Mouse (Mus musculus): Measurements from ENCODE around the gene Lurap1l.

Gene Lurap1l

DNA sequence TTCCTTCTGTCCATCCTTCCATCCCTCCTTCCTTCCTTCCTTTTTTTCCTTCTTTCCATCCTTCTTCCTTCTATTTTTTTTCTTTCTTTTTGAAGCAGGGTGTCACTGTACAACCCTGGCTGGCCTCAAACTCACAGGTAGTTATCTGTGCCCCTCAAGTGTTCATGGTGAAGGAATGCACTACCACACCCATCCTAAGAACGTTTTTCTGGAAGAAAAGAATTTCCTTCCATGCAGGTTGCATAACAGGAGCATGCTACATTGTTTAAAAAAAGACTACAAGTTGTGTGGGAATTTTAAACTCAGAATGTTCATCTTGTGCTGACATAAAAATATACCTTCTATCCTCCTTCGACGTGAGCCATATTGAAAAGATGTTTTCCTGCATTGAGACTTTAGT, 7.4 kb downstream of the Lurap1l start:
- no peak for DNase-seq (ENCODE audit: low read depth, low spot score)

GRCm38 (mm10) chr4:80918526-80919129, 8.2 kb downstream of the Lurap1l start:
- DNase-seq (ENCODE audit: low read depth, low spot score): no peak

DNA sequence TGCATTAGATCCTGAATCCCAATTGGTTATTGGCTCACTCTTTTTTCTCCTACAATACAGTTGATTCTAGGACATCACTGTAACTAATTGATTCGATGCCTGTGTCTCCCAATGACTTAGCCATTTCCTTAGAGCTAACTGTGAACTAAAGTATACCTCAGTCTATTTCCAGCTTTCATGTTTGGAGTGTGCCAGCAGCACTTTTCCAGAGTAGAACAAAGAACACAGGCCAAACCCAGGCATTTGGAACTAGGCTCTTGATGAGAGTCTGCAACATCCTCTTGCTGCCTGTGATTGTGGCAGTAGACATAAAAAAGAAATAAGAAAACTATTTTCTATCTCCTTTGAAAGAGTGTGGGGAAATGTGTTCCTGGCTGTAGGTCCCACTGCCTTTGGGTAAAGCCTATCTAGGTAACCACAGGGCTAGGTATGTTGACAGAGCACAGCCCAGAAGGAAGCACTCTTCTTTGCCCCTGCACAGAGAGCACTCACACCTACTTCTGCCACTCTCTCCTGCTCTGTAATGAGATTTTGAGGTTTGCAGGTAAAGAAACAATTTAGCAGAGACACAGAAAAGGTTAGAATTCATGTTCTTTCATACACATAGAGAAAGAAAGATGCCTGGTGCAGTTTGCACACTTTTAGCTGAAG, 8.9 kb downstream of the Lurap1l start:
- no peak for DNase-seq (ENCODE audit: low read depth, low spot score)

DNA sequence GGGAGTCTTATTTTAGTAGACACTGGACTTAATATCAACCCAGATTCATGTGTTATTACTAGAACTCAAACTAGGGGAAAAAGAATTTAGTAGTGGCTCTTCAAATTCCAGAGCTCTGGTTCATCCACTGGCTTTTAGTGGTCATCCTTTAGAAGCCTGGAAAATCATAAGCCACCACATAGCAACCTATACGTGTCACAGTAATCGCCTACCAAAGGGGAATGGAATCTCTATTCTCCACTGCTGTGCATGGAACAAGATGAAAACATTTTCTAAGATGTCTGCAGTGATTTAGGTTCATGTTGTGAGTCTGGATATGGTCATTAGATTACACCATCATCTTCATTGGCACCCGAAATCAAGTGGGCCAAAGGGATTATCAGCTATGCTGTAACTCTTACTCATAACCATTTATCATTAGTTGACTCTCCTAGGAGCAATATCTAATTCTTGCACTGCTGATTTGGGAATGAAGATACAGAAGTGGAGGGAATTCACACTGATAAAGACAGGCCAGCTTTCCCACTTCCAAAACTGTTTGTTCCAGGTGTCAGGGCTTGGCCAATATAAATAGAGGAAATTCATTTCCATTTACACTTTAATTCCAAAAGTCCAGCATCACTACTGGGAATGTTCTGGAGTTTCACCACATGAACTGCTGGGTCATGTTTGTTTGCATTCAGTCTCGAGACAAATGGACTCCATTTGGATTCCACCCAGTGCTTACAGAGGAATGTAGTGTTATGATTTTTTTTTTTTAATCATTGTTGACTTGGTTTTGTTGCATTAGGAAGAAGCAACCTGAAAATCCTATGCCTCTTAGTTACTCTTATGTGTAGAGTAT, 11.4 kb downstream of the Lurap1l start:
- DNase-seq (ENCODE audit: low read depth, low spot score): no peak

DNA sequence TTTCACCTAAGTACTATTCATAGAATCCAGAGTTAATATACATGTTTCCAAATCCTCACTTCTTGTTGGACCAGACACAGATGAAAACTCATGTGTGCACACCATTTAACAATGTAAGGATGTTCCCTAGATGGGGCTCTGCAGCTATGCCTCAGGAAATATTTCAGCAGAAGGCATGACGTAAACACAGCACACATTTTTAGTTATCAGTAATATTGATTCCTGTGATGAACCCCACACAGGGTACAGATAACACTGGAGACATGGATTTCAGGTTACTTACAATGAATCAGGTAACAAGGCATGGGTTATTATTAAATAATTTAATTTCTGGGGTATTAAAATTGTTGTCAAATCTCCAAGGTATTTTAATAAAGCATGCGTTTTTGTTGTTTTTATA, 12.2 kb downstream of the Lurap1l start:
- no peak for DNase-seq (ENCODE audit: low read depth, low spot score)

DNA sequence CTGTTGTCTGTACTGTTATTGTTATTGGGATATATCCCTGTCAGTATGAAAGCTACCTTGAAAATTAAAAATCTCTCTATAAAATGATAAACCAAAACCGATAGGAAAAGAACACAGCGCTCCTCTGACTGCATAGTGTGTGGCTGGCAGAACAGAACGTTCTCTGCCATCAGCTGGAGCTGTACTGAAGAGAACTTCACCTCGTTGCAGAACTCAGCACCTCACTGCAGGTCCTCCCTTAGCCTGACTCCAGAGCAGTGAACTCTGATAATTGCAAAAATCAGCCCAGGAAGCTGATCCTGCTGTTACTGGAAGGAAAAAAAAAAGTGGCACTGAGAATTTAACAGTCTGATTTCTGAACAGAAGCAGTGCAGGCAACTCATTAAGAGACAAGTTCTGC, 14.4 kb downstream of the Lurap1l start:
- DNase-seq (ENCODE audit: low read depth, low spot score): no peak

- no peak for DNase-seq (ENCODE audit: low read depth, low spot score)
These were observed 15.5 kb downstream of the Lurap1l start for GRCm38 (mm10) chr4:80925752-80926519.

- no peak for DNase-seq (ENCODE audit: low read depth, low spot score)
These were observed 24.3 kb downstream of the Lurap1l start for GRCm38 (mm10) chr4:80934749-80935148.

- DNase-seq (ENCODE audit: low read depth, low spot score): no peak
These were observed 28.7 kb downstream of the Lurap1l start for GRCm38 (mm10) chr4:80939115-80939514.

GRCm38 (mm10) chr4:80940946-80941345, 30.5 kb downstream of the Lurap1l start:
- DNase-seq (ENCODE audit: low read depth, low spot score): no peak

DNA sequence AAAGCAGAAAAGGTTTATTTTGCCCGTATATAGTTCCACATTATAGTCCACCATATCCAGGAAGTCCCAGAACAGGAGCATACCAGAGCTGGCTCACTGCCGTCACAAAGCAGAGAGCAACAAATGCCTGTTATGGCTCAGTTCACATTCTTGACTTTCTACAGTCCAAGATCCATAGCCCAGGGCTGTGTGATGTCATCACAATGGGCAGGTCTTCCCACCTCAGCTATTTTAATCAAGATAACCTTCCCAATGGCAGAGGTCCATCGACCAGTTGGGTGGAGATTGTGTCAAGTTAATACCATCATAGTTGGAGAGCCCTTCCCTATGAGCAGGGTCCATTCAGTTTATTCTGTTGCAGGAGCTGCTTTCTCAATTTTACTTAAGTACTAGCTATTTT, 31.5 kb downstream of the Lurap1l start:
- no peak for DNase-seq (ENCODE audit: low read depth, low spot score)

DNA sequence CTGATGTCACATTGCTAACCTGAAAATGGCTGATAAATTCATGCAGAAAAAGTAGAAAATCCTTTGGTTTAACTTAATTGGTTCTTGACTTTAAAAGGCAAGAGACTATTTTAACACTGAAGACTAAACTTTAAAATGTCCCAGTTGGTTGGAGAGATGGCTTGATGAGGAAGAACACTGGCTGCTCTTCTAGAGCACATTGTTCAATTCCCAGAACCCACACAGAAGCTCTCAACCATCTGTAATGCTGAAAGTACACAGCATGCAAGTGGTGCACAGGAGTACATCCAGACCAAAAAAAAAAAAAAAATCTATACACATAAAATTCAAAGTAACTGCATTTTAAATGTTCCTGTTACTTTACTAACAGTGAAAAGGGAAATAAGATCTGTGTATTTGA, 34.2 kb downstream of the Lurap1l start:
- DNase-seq (ENCODE audit: low read depth, low spot score): no peak

GRCm38 (mm10) chr4:80949110-80949509, 38.7 kb downstream of the Lurap1l start:
- no peak for DNase-seq (ENCODE audit: low read depth, low spot score)

DNA sequence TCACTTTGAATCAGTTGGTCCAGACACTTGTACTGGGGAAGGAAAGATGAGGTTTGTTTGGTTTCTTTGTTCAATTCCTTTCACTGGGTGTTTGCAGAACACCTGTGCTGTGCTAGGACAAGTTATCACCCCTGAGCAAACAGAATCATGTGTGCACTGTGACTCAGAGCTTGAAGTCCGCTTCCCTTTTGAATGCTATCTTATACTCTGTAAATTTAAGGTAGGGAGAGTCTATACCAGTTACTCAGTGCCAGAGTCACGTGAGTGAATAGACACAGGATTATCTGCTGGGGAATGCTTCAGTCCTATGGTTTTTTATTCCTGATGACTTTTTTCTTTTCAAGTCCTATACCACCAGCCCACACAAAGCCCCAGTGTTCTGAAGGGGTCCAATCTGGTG, 39.3 kb downstream of the Lurap1l start:
- DNase-seq (ENCODE audit: low read depth, low spot score): no peak

GRCm38 (mm10) chr4:80950280-80950781, 39.9 kb downstream of the Lurap1l start:
- no peak for DNase-seq (ENCODE audit: low read depth, low spot score)

GRCm38 (mm10) chr4:80952653-80953052, 42.2 kb downstream of the Lurap1l start:
- no peak for DNase-seq (ENCODE audit: low read depth, low spot score)

- no peak for DNase-seq (ENCODE audit: low read depth, low spot score)
These were observed 45.5 kb downstream of the Lurap1l start for GRCm38 (mm10) chr4:80955942-80956341.

DNA sequence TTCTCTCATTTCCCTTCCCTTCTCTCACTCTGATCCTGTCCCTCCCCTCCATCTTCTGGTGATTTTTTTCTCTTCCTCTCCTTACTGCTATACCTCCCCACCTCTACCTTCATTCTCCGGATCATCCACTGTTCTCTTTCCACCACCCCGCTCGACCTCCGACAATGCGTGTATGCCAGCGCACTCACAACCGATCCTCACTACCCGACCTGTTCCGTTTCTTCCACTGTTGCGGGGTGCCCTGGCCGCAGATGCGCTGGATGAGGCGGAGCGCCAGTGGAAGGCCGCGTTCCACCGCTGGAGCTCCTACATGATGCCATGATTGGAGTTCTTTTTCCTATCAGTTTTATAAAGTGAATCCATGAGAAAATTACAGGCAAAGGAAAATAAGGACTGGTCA, 57.1 kb downstream of the Lurap1l start:
- no peak for DNase-seq (ENCODE audit: low read depth, low spot score)

DNA sequence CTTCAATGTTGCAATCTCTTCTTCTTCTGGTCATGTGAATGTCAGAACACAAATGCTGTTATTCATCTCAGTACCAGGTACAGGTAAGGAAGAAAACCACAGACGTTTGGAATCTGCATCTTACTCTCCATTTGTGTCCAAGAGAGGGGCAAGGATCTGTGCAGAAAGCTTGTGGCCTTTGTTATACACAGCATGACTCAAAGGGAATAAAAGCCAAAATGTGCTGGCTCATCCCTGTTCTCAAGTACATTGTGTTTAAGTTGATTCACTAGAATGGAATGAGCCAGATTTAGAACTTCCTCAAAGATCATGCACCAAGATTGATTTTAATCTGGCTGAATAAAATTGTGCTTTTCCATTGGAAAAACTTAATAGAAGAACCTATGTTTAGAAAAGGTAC, 61.4 kb downstream of the Lurap1l start:
- DNase-seq (ENCODE audit: low read depth, low spot score): no peak

- DNase-seq (ENCODE audit: low read depth, low spot score): no peak
These were observed 63.5 kb downstream of the Lurap1l start for GRCm38 (mm10) chr4:80973896-80974295.

GRCm38 (mm10) chr4:80990819-80991218, 80.4 kb downstream of the Lurap1l start:
- DNase-seq (ENCODE audit: low read depth, low spot score): no peak

- no peak for DNase-seq (ENCODE audit: low read depth, low spot score)
These were observed 93.1 kb downstream of the Lurap1l start for GRCm38 (mm10) chr4:81003528-81003927.
